Mouse (Mus musculus): ENCODE measurements at regions not wholly inside any gene's neighbourhood (a gene's known extent, or its start where the extent isn't known, plus 50 kb on each side); places are given as distances from the start of the nearest gene placed in this dataset.

DNA sequence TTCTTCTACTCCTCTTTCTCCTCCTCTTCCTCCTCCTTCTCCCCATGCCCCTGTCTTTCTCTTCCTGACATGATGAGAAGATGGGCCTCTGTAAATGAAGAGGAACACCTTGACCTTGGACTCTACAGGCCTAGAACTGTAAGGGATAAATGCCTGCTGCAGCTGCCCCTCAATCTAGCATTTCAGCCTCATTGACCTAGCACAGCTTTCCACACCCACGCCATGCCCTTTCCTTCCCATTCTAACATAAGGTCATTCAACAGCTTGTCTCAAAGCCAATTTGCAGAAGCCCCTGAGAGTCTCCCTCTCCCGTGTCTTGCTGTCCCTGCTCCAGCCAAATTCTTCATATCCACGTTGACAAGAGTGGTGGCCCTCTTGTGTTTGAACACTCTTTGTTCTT is 63.8 kb upstream of the Dscam start:
- 31% methylated on average over 3 of the region's 3 CpGs for WGBS
- H3K27ac ChIP-seq (ENCODE audit: low read depth): no peak overlapping the region
- DNase-seq (ENCODE audit: low spot score) (no peak), ATAC-seq (ENCODE audit: insufficient read depth, low read depth) (no peak)
- TF ChIP-seq EP300 (IDR thresholded peaks at IDR 0.05; ENCODE audit: low read depth) (no peak), CTCF (IDR thresholded peaks at IDR 0.05; ENCODE audit: low read depth) (no peak)
- no peaks in the 10 kb centered on the region for H3K9me3 ChIP-seq (replicated peaks; ENCODE audit: control insufficient read depth, low read length)
- H3K4me1 ChIP-seq (ENCODE audit: control insufficient read depth, insufficient read depth): no peaks in the 10 kb centered on the region
- no peak overlapping the region for H3K4me2 ChIP-seq (ENCODE audit: low read depth, low read length)
- H3K27me3 ChIP-seq (ENCODE audit: control insufficient read depth, insufficient read depth, low read length): no peaks in the 10 kb centered on the region
- no peak overlapping the region for H3K9ac ChIP-seq (replicated peaks; ENCODE audit: low read depth, low read length)
- H3K36me3 ChIP-seq (replicated peaks; ENCODE audit: control insufficient read depth, insufficient read depth, low read length): no peaks in the 10 kb centered on the region
- H3K4me3 ChIP-seq (ENCODE audit: low read depth, low read length): no peak overlapping the region

DNA sequence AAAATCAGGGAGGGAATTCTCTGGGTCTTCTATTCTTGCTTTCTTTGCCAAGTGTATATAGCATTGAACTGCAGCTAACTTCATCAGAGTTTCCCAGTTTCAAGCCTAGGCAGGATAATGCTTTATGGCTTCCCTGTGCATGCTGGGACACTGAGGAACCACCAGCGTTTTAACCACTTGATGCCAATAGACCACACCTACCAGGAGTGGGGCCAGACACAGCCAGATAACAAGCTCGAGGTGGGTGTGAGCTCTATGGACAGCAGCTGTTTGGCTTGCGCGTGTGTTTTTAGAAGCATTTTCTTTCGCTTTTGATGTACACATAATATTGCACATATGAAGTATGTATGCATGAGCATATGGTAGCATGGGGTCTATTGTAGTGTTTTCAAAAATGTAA is 69.1 kb upstream of the Dscam start:
- TF ChIP-seq CTCF (IDR thresholded peaks at IDR 0.05; ENCODE audit: low read depth) (no peak), EP300 (IDR thresholded peaks at IDR 0.05; ENCODE audit: low read depth) (no peak)

DNA sequence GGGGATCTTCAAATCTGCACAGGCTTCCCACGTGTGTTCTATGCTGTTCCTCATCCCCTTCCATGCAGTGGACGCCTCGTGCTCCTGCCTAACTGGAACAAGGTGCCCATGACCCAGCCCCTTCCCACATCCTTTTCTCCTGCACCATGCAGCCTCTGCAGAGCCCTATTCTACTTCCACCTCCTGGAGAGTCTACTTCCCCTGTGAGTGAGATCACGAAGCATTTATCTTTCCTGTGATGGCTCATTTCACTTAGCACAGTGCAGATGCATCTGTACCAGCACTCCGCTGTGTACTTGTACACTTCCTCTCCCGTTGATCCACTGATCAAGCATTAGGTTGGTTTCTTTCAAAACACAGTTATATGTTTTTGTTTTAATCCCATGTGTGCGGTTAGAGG is 69.5 kb upstream of the Dscam start:
- ATAC-seq (ENCODE audit: insufficient read depth, low read depth) (no peak), DNase-seq (ENCODE audit: low spot score) (no peak)
- Histone ChIP-seq H3K9me3 (replicated peaks; ENCODE audit: control insufficient read depth, low read length) (no peaks in the 10 kb centered on the region), H3K4me2 (ENCODE audit: low read depth, low read length) (no peak overlapping the region), H3K36me3 (replicated peaks; ENCODE audit: control insufficient read depth, insufficient read depth, low read length) (no peaks in the 10 kb centered on the region), H3K4me1 (ENCODE audit: control insufficient read depth, insufficient read depth) (no peaks in the 10 kb centered on the region), H3K27me3 (ENCODE audit: control insufficient read depth, insufficient read depth, low read length) (no peaks in the 10 kb centered on the region), H3K4me3 (ENCODE audit: low read depth, low read length) (no peak overlapping the region), H3K27ac (ENCODE audit: low read depth) (no peak overlapping the region), H3K9ac (replicated peaks; ENCODE audit: low read depth, low read length) (no peak overlapping the region)
- 70% methylated on average over 7 of the region's 7 CpGs for WGBS
- TF ChIP-seq EP300 (IDR thresholded peaks at IDR 0.05; ENCODE audit: low read depth): no peak
- no peak for TF ChIP-seq CTCF (IDR thresholded peaks at IDR 0.05; ENCODE audit: low read depth)

More for the DNA sequence above, 69.1 kb upstream of the Dscam start:
- Histone ChIP-seq H3K27me3 (ENCODE audit: control insufficient read depth, insufficient read depth, low read length) (no peaks in the 10 kb centered on the region), H3K9me3 (replicated peaks; ENCODE audit: control insufficient read depth, low read length) (no peaks in the 10 kb centered on the region), H3K4me3 (ENCODE audit: low read depth, low read length) (no peak overlapping the region), H3K4me2 (ENCODE audit: low read depth, low read length) (no peak overlapping the region), H3K27ac (ENCODE audit: low read depth) (no peak overlapping the region), H3K4me1 (ENCODE audit: control insufficient read depth, insufficient read depth) (no peaks in the 10 kb centered on the region), H3K9ac (replicated peaks; ENCODE audit: low read depth, low read length) (no peak overlapping the region), H3K36me3 (replicated peaks; ENCODE audit: control insufficient read depth, insufficient read depth, low read length) (no peaks in the 10 kb centered on the region)
- DNase-seq (ENCODE audit: low spot score) (no peak), ATAC-seq (ENCODE audit: insufficient read depth, low read depth) (no peak)
- 55% methylated on average over 5 of the region's 5 CpGs for WGBS

DNA sequence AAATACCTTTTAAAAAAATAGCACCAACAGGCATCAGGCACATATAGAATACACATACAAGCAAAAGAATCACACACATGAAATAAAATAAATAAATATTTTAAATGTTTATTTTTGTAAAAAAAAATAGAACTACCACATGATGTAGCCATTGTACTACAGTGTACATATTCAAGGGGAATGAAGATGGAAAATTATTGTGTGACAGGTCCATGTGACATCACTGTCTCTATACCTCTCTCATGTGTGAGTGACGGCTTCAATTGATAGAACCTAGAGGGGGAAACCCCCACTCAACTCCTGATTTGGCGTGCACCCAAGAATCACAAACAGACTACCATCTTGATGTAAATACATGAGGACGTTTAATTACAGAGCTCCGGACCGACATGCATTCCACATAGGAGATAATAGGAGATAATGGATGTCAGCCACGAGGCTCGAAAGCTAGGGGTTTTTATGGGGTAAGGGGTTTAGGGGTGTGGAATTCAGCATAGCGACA is 70.4 kb upstream of the Dscam start:
- no peak for ATAC-seq (ENCODE audit: insufficient read depth, low read depth)
- Histone ChIP-seq H3K4me2 (ENCODE audit: low read depth, low read length) (no peak overlapping the region), H3K36me3 (replicated peaks; ENCODE audit: control insufficient read depth, insufficient read depth, low read length) (no peaks in the 10 kb centered on the region), H3K27me3 (ENCODE audit: control insufficient read depth, insufficient read depth, low read length) (no peaks in the 10 kb centered on the region), H3K4me3 (ENCODE audit: low read depth, low read length) (no peak overlapping the region), H3K4me1 (ENCODE audit: control insufficient read depth, insufficient read depth) (no peaks in the 10 kb centered on the region), H3K27ac (ENCODE audit: low read depth) (no peak overlapping the region), H3K9ac (replicated peaks; ENCODE audit: low read depth, low read length) (no peak overlapping the region), H3K9me3 (replicated peaks; ENCODE audit: control insufficient read depth, low read length) (no peaks in the 10 kb centered on the region)
- no peak for TF ChIP-seq EP300 (IDR thresholded peaks at IDR 0.05; ENCODE audit: low read depth)
- WGBS: 38% methylated on average over 8 of the region's 8 CpGs
- no peak for DNase-seq (ENCODE audit: low spot score)

DNA sequence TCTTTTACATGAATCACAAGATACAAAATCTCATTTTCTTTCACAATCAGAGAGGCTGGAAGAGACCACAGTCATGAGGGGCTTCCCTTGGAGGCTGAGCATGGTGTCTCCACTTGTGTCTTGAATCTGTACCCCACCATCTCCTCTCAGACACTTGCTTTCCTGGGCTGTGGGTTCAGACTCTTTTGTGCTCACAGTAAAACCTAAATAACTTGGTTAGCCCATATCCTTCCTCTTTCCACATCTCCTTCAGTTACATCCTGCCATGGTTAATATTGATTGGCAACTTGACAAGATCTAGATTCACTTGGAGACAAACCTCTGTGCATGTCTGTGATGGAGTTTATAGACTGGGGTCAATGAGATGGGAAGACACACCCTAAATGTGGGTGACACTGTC is 71.1 kb upstream of the Dscam start:
- no peaks in the 10 kb centered on the region for H3K27me3 ChIP-seq (ENCODE audit: control insufficient read depth, insufficient read depth, low read length)
- H3K4me2 ChIP-seq (ENCODE audit: low read depth, low read length): no peak overlapping the region
- ATAC-seq (ENCODE audit: insufficient read depth, low read depth) (no peak), DNase-seq (ENCODE audit: low spot score) (no peak)
- no peaks in the 10 kb centered on the region for H3K9me3 ChIP-seq (replicated peaks; ENCODE audit: control insufficient read depth, low read length)
- no peak overlapping the region for H3K4me3 ChIP-seq (ENCODE audit: low read depth, low read length)
- no peak for TF ChIP-seq CTCF (IDR thresholded peaks at IDR 0.05; ENCODE audit: low read depth)
- H3K9ac ChIP-seq (replicated peaks; ENCODE audit: low read depth, low read length): no peak overlapping the region
- H3K4me1 ChIP-seq (ENCODE audit: control insufficient read depth, insufficient read depth): no peaks in the 10 kb centered on the region
- no peaks in the 10 kb centered on the region for H3K36me3 ChIP-seq (replicated peaks; ENCODE audit: control insufficient read depth, insufficient read depth, low read length)
- no peak overlapping the region for H3K27ac ChIP-seq (ENCODE audit: low read depth)

DNA sequence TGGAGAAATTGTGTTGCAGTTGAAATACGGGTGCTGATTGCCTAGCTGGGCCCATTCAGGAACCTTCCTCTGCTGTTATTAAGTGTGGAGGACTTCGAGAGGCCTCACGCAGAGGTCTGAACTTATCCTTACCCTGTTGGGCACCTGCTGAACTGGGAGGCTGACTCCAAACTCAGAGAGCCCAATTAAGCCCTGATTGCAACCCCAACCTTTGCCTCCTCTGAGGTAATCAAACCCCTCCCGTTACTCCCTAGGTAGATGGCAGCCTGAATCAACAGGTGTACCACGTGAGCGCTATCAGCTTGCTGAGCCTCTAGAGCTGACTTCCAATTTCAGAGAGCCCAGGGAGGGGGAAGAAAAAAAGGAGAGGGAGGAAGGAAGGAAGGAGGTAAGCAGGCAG is 79.9 kb upstream of the Dscam start:
- DNase-seq (ENCODE audit: low spot score) (no peak), ATAC-seq (ENCODE audit: insufficient read depth, low read depth) (no peak)
- no peak overlapping the region for H3K9ac ChIP-seq (replicated peaks; ENCODE audit: low read depth, low read length)
- H3K4me2 ChIP-seq (ENCODE audit: low read depth, low read length): no peak overlapping the region
- H3K4me3 ChIP-seq (ENCODE audit: low read depth, low read length): no peak overlapping the region
- no peaks in the 10 kb centered on the region for H3K27me3 ChIP-seq (ENCODE audit: control insufficient read depth, insufficient read depth, low read length)
- H3K9me3 ChIP-seq (replicated peaks; ENCODE audit: control insufficient read depth, low read length): no peaks in the 10 kb centered on the region
- TF ChIP-seq EP300 (IDR thresholded peaks at IDR 0.05; ENCODE audit: low read depth) (no peak), CTCF (IDR thresholded peaks at IDR 0.05; ENCODE audit: low read depth) (no peak)
- 63% methylated on average over 6 of the region's 6 CpGs for WGBS
- H3K27ac ChIP-seq (ENCODE audit: low read depth): no peak overlapping the region
- no peaks in the 10 kb centered on the region for H3K36me3 ChIP-seq (replicated peaks; ENCODE audit: control insufficient read depth, insufficient read depth, low read length)
- no peaks in the 10 kb centered on the region for H3K4me1 ChIP-seq (ENCODE audit: control insufficient read depth, insufficient read depth)

Data from heart, postnatal 0 days (tissue).